Mouse (Mus musculus) heart, embryonic 14.5 days (tissue): Measurements from ENCODE around the gene Il10. TPM values are rescaled to one million over a fixed set of nuclear protein-coding genes. Genes with fewer than 3 reads are reported as not detected.

ENCODE experiments used
- ATAC-seq: fragments of 200-750 bp; cut with Nextera tagmentation; 2 replicates; pipeline ENCODE4 v1.8.0; 2017; ENCODE audit warnings: low read depth, moderate TSS enrichment; ENCODE audit not compliant: insufficient number of reproducible peaks, insufficient read depth, low FRiP score
- H3K27ac ChIP-seq, 2 experiments: fragments of 200-500 bp in 1 of 2; fragments of 300-500 bp in 1 of 2; sonication (generic) in 1 of 2; replicated peaks in 1 of 2; 2 replicates each; pipeline ENCODE4 v1.5.1; 2012 to 2014; ENCODE audit warnings: low read depth in 2 of 2, low read length in 2 of 2, control low read depth in 1 of 2, mild to moderate bottlenecking in 1 of 2, mixed read lengths in 1 of 2; ENCODE audit not compliant: control insufficient read depth in 1 of 2, insufficient read depth in 1 of 2
- H3K27me3 ChIP-seq: fragments of 300-500 bp; sonication (generic); 2 replicates; pipeline ENCODE4 v1.6.1; 2014; ENCODE audit warnings: mild to moderate bottlenecking, low read length, control low read depth; ENCODE audit not compliant: control insufficient read depth, insufficient read depth
- H3K36me3 ChIP-seq: fragments of 300-500 bp; sonication (generic); 2 replicates; pipeline ENCODE4 v1.6.1; 2014; ENCODE audit warnings: mild to moderate bottlenecking, control low read depth, low read length, mixed read lengths; ENCODE audit not compliant: control insufficient read depth, insufficient read depth
- H3K4me1 ChIP-seq, 2 experiments: fragments of 200-500 bp in 1 of 2; fragments of 300-500 bp in 1 of 2; sonication (generic) in 1 of 2; 2 replicates each; pipeline ENCODE4 v1.6.1; 2012 to 2014; ENCODE audit warnings: low read length in 2 of 2, control low read depth in 1 of 2, mixed read lengths in 1 of 2; ENCODE audit not compliant: control insufficient read depth in 2 of 2, insufficient read depth in 2 of 2
- H3K4me2 ChIP-seq: fragments of 300-500 bp; sonication (generic); 2 replicates; pipeline ENCODE4 v1.6.1; 2014; ENCODE audit warnings: mild to moderate bottlenecking, low read length
- H3K4me3 ChIP-seq, 2 experiments: fragments of 200-500 bp in 1 of 2; fragments of 300-500 bp in 1 of 2; sonication (generic) in 1 of 2; 2 replicates each; pipeline ENCODE4 v1.5.1; 2012 to 2014; ENCODE audit warnings: low read length in 2 of 2, mild to moderate bottlenecking in 2 of 2, control low read depth in 1 of 2, low read depth in 1 of 2, moderate library complexity in 1 of 2; ENCODE audit not compliant: control insufficient read depth in 1 of 2, insufficient read depth in 1 of 2
- H3K9ac ChIP-seq: fragments of 300-500 bp; sonication (generic); 2 replicates; pipeline ENCODE4 v1.6.1; 2014; ENCODE audit warnings: mild to moderate bottlenecking, low read length
- H3K9me3 ChIP-seq: fragments of 300-500 bp; sonication (generic); 2 replicates; pipeline ENCODE4 v1.6.1; 2016; ENCODE audit warnings: low read length, control low read depth; ENCODE audit not compliant: control insufficient read depth
- WGBS: fragments of 180-500 bp; shearing (Covaris S2); extraction: QIAGEN DNeasy Blood & Tissue Kit; methylation state at CpG from one replicate; pipeline ENCODE4 v1.1.7; 2014; 5-methylcytosine and 5-hydroxymethylcytosine counted together
- polyA plus RNA-seq: library from polyadenylated mRNA; unstranded; fragments of >200 nt; fragmentation: Nextera tagmentation; extraction: Ambion mirVana; gene quantifications from 2 replicates; pipeline ENCODE4 v1.2.1, GENCODE M21; 2014

Il10 gene
- polyA plus RNA-seq, 1 experiment from 2014 or later: not detected

GRCm38 (mm10) chr1:131042721-131043120 is 23.1 kb downstream of the Il10 start:
- ATAC-seq: no peak
- WGBS: 78% methylated on average over 3 of the region's 3 CpGs
- H3K9ac ChIP-seq: no peak overlapping the region
- no peaks in the 10 kb centered on the region for H3K9me3 ChIP-seq
- no peak overlapping the region for H3K4me2 ChIP-seq
- H3K27ac ChIP-seq: no peak overlapping the region
- no peak overlapping the region for H3K4me3 ChIP-seq
- H3K4me1 ChIP-seq: peaks cover 10 to 14% of the 10 kb centered on the region in 2 experiments
- H3K27me3 ChIP-seq: no peaks in the 10 kb centered on the region
- H3K36me3 ChIP-seq: no peaks in the 10 kb centered on the region

GRCm38 (mm10) chr1:131043636-131044035 is 24.0 kb downstream of the Il10 start:
- Histone ChIP-seq H3K4me2 (no peak overlapping the region), H3K4me3 (no peak overlapping the region)

GRCm38 (mm10) chr1:131045723-131046355 is 26.2 kb downstream of the Il10 start:
- peaks cover 5% of the 10 kb centered on the region; the same call in 1 of the 2 replicates for H3K36me3 ChIP-seq
- WGBS: 70% methylated on average over 2 of the region's 2 CpGs
- 0 out of 4 replicates have a peak overlapping the region, but pooled peaks of 1 of the 2 experiments have one; percentile 4 for H3K27ac ChIP-seq
- no peak for ATAC-seq
- no peak overlapping the region for H3K4me3 ChIP-seq
- no peaks in the 10 kb centered on the region for H3K27me3 ChIP-seq
- no peak overlapping the region for H3K9ac ChIP-seq
- no peak overlapping the region for H3K4me2 ChIP-seq
- no peaks in the 10 kb centered on the region for H3K9me3 ChIP-seq
- peaks cover 10 to 14% of the 10 kb centered on the region in 2 experiments for H3K4me1 ChIP-seq

More at GRCm38 (mm10) chr1:131043636-131044035, 24.0 kb downstream of the Il10 start:
- peaks cover 10 to 14% of the 10 kb centered on the region in 2 experiments for H3K4me1 ChIP-seq
- no peak overlapping the region for H3K27ac ChIP-seq
- WGBS: 91% methylated on average over 4 of the region's 4 CpGs
- no peak overlapping the region for H3K9ac ChIP-seq
- no peak for ATAC-seq
- no peaks in the 10 kb centered on the region for H3K9me3 ChIP-seq
- H3K36me3 ChIP-seq: no peaks in the 10 kb centered on the region
- H3K27me3 ChIP-seq: no peaks in the 10 kb centered on the region

GRCm38 (mm10) chr1:131046607-131047006 is 27.0 kb downstream of the Il10 start:
- ATAC-seq: no peak
- H3K9me3 ChIP-seq: no peaks in the 10 kb centered on the region
- 81% methylated on average over 10 of the region's 10 CpGs for whole genome bisulfite sequencing
- H3K4me2 ChIP-seq: no peak overlapping the region
- H3K27me3 ChIP-seq: no peaks in the 10 kb centered on the region
- H3K4me1 ChIP-seq: peaks cover 10 to 14% of the 10 kb centered on the region in 2 experiments
- no peak overlapping the region for H3K4me3 ChIP-seq
- no peak overlapping the region for H3K9ac ChIP-seq
- H3K36me3 ChIP-seq: peaks cover 10% of the 10 kb centered on the region
- peak overlapping the region in 1 of 2 experiments; percentile 4; a peak in 1 of 4 replicates for H3K27ac ChIP-seq

- Histone ChIP-seq H3K9ac (no peak overlapping the region), H3K4me2 (no peak overlapping the region), H3K9me3 (no peaks in the 10 kb centered on the region), H3K4me3 (no peak overlapping the region), H3K36me3 (peaks cover 26% of the 10 kb centered on the region), H3K4me1 (peaks cover 9 to 15% of the 10 kb centered on the region in 2 experiments), H3K27me3 (no peaks in the 10 kb centered on the region), H3K27ac (no peak overlapping the region)
- ATAC-seq: no peak
- 86% methylated on average over 6 of the region's 6 CpGs for WGBS
Measured at GRCm38 (mm10) chr1:131048121-131048863, 28.6 kb downstream of the Il10 start.

- no peak overlapping the region for H3K27ac ChIP-seq
- no peaks in the 10 kb centered on the region for H3K27me3 ChIP-seq
- 85% methylated on average over 8 of the region's 8 CpGs for WGBS
- peaks cover 32% of the 10 kb centered on the region for H3K36me3 ChIP-seq
- no peak overlapping the region for H3K4me3 ChIP-seq
- peaks cover 11 to 15% of the 10 kb centered on the region in 2 experiments for H3K4me1 ChIP-seq
- no peak overlapping the region for H3K4me2 ChIP-seq
- no peak overlapping the region for H3K9ac ChIP-seq
- ATAC-seq: no peak
- H3K9me3 ChIP-seq: no peaks in the 10 kb centered on the region
Measured at GRCm38 (mm10) chr1:131048946-131049345, 29.3 kb downstream of the Il10 start.

- 84% methylated on average over 5 of the region's 5 CpGs for WGBS
Measured at GRCm38 (mm10) chr1:131049361-131049806, 29.7 kb downstream of the Il10 start.

More at GRCm38 (mm10) chr1:131049361-131049806, 29.7 kb downstream of the Il10 start:
- Histone ChIP-seq H3K9me3 (no peaks in the 10 kb centered on the region), H3K9ac (no peak overlapping the region), H3K4me2 (no peak overlapping the region), H3K36me3 (peaks cover 36% of the 10 kb centered on the region), H3K4me3 (no peak overlapping the region), H3K27ac (no peak overlapping the region), H3K27me3 (no peaks in the 10 kb centered on the region), H3K4me1 (peaks cover 11 to 15% of the 10 kb centered on the region in 2 experiments)
- ATAC-seq: no peak
